Mouse (Mus musculus) liver, embryonic 11.5 days (tissue): ENCODE results near the gene Mgat4b. TPM values are rescaled to one million over a fixed set of nuclear protein-coding genes. Genes with fewer than 3 reads are reported as not detected.

ENCODE experiments used
- ATAC-seq: fragments of 200-750 bp; cut with Nextera tagmentation; replicated peaks from 2 replicates; pipeline ENCODE4 v1.8.0; 2017; ENCODE audit warnings: moderate number of reproducible peaks, mild to moderate bottlenecking, moderate TSS enrichment, moderate library complexity; ENCODE audit not compliant: low FRiP score
- DNase-seq: peaks from one replicate; pipeline ENCODE4 v3.0.0-alpha.2; 2017; ENCODE audit warnings: low spot score
- H3K27ac ChIP-seq: fragments of 300-500 bp; sonication (generic); 2 replicates; pipeline ENCODE4 v1.5.1; 2014; ENCODE audit warnings: mild to moderate bottlenecking, low read depth, low read length, control low read depth
- H3K27me3 ChIP-seq: fragments of 300-500 bp; sonication (generic); replicated peaks from 2 replicates; pipeline ENCODE4 v1.6.1; 2014; ENCODE audit warnings: low read length, mixed read lengths; ENCODE audit not compliant: control insufficient read depth, insufficient read depth
- H3K36me3 ChIP-seq: fragments of 300-500 bp; sonication (generic); 2 replicates; pipeline ENCODE4 v1.6.1; 2014; ENCODE audit warnings: mild to moderate bottlenecking, low read length, moderate library complexity, mixed read lengths; ENCODE audit not compliant: control insufficient read depth, insufficient read depth
- H3K4me1 ChIP-seq: fragments of 300-500 bp; sonication (generic); replicated peaks from 2 replicates; pipeline ENCODE4 v1.6.1; 2014; ENCODE audit warnings: low read length, mixed read lengths; ENCODE audit not compliant: control insufficient read depth, insufficient read depth
- H3K4me2 ChIP-seq: fragments of 300-500 bp; sonication (generic); 2 replicates; pipeline ENCODE4 v1.6.1; 2014; ENCODE audit warnings: mild to moderate bottlenecking, control low read depth, moderate library complexity
- H3K4me3 ChIP-seq: fragments of 300-500 bp; sonication (generic); 2 replicates; pipeline ENCODE4 v1.5.1; 2014; ENCODE audit warnings: low read depth, low read length, control low read depth
- H3K9ac ChIP-seq: fragments of 300-500 bp; sonication (generic); 2 replicates; pipeline ENCODE4 v1.6.1; 2014; ENCODE audit warnings: low read depth, low read length, control low read depth
- H3K9me3 ChIP-seq: fragments of 300-500 bp; sonication (generic); 2 replicates; pipeline ENCODE4 v1.6.1; 2016; ENCODE audit warnings: low read length, inconsistent platforms, mixed read lengths; ENCODE audit not compliant: control insufficient read depth
- WGBS: fragments of 180-500 bp; shearing (Covaris S2); extraction: QIAGEN DNeasy Blood & Tissue Kit; methylation state at CpG from one replicate; pipeline ENCODE4 v1.1.7; 2014; 5-methylcytosine and 5-hydroxymethylcytosine counted together
- polyA plus RNA-seq: library from polyadenylated mRNA; unstranded; fragments of >200 nt; fragmentation: Nextera tagmentation; extraction: Ambion mirVana; gene quantifications from 2 replicates; pipeline ENCODE4 v1.2.1, GENCODE M21; 2014

The Mgat4b gene
- polyA plus RNA-seq, 1 experiment from 2014 or later: 25.4 TPM

- DNase-seq (no peak), ATAC-seq (no peak)
- H3K27ac ChIP-seq: no peak overlapping the region
- peaks cover 24% of the 10 kb centered on the region for H3K36me3 ChIP-seq
- H3K4me2 ChIP-seq: no peak overlapping the region
- peaks cover 24% of the 10 kb centered on the region for H3K4me1 ChIP-seq
- WGBS: 84% methylated on average over 11 of the region's 11 CpGs
- H3K4me3 ChIP-seq: no peak overlapping the region
- H3K9me3 ChIP-seq: no peaks in the 10 kb centered on the region
- H3K9ac ChIP-seq: no peak overlapping the region
- H3K27me3 ChIP-seq: peaks cover 6% of the 10 kb centered on the region; the same call in 1 of the 2 replicates
These were observed 23.3 kb downstream of the Mgat4b start for GRCm38 (mm10) chr11:50233993-50234392.

- peaks cover 29% of the 10 kb centered on the region for H3K4me1 ChIP-seq
- DNase-seq (no peak), ATAC-seq (no peak)
- H3K36me3 ChIP-seq: peaks cover 24% of the 10 kb centered on the region
- no peak overlapping the region for H3K9ac ChIP-seq
- H3K4me3 ChIP-seq: no peak overlapping the region
- H3K27me3 ChIP-seq: peaks cover 6% of the 10 kb centered on the region; the same call in 1 of the 2 replicates
- H3K9me3 ChIP-seq: no peaks in the 10 kb centered on the region
- no peak overlapping the region for H3K4me2 ChIP-seq
- WGBS: 91% methylated on average over 25 of the region's 25 CpGs
- H3K27ac ChIP-seq: no peak overlapping the region
These were observed 23.9 kb downstream of the Mgat4b start for GRCm38 (mm10) chr11:50234606-50235005.

GRCm38 (mm10) chr11:50236540-50236936 lies 25.8 kb downstream of the Mgat4b start:
- Histone ChIP-seq H3K9me3 (no peaks in the 10 kb centered on the region), H3K36me3 (peaks cover 21% of the 10 kb centered on the region), H3K27ac (peak overlapping the region; percentile 41; the same call in 1 of the 2 replicates), H3K4me2 (peak overlapping the region; percentile 98), H3K27me3 (peaks cover 6% of the 10 kb centered on the region; the same call in 1 of the 2 replicates), H3K4me3 (peak overlapping the region; percentile 69), H3K4me1 (peaks cover 31% of the 10 kb centered on the region), H3K9ac (peak overlapping the region; percentile 71)
- DNase-seq (peak; percentile 91), ATAC-seq (peak; percentile 89)
- WGBS: under 1% methylated on average over 27 of the region's 27 CpGs

GRCm38 (mm10) chr11:50236937-50237835 lies 26.5 kb downstream of the Mgat4b start:
- peak; percentile 16 for ATAC-seq
- peak overlapping the region; percentile 41; the same call in 1 of the 2 replicates for H3K27ac ChIP-seq
- peaks cover 31% of the 10 kb centered on the region for H3K4me1 ChIP-seq
- peak overlapping the region; percentile 98 for H3K4me2 ChIP-seq
- WGBS: 2% methylated on average over 66 of the region's 66 CpGs
- H3K27me3 ChIP-seq: peaks cover 6% of the 10 kb centered on the region; the same call in 1 of the 2 replicates
- H3K36me3 ChIP-seq: peaks cover 21% of the 10 kb centered on the region
- no peaks in the 10 kb centered on the region for H3K9me3 ChIP-seq
- DNase-seq: peak; percentile 54
- H3K9ac ChIP-seq: peak overlapping the region; percentile 71
- H3K4me3 ChIP-seq: peak overlapping the region; percentile 69

- Histone ChIP-seq H3K4me1 (peaks cover 31% of the 10 kb centered on the region), H3K9ac (peak within 1 kb of the TSS; percentile 71), H3K4me3 (peak within 1 kb of the TSS; percentile 69), H3K36me3 (peaks cover 11% of the 10 kb centered on the region), H3K27ac (0 out of 2 replicates have a peak within 1 kb of the TSS, but pooled peaks have one; percentile 6), H3K4me2 (peak within 1 kb of the TSS; percentile 98), H3K27me3 (peaks cover 6% of the 10 kb centered on the region; the same call in 1 of the 2 replicates), H3K9me3 (no peaks in the 10 kb centered on the region)
- 16% methylated on average over 10 of the region's 10 CpGs for WGBS
- DNase-seq: peak; percentile 48
- ATAC-seq: peak; percentile 43; the same call in 1 of the 2 replicates
These were observed 27.6 kb downstream of the Mgat4b start, which contains the start of gene Ltc4s for GRCm38 (mm10) chr11:50238324-50238723. TSS of gene Ltc4s (minus strand) at chr11:50238616.

- WGBS: 76% methylated on average over 9 of the region's 9 CpGs
- Histone ChIP-seq H3K36me3 (peaks cover 5% of the 10 kb centered on the region), H3K4me1 (peaks cover 31% of the 10 kb centered on the region), H3K9ac (no peak overlapping the region), H3K4me3 (no peak overlapping the region), H3K4me2 (peak overlapping the region; percentile 98; the same call in 1 of the 2 replicates), H3K27me3 (peaks cover 6% of the 10 kb centered on the region; the same call in 1 of the 2 replicates), H3K27ac (0 out of 2 replicates have a peak overlapping the region, but pooled peaks have one; percentile 6), H3K9me3 (no peaks in the 10 kb centered on the region)
- no peak for ATAC-seq
- no peak for DNase-seq
These were observed 28.4 kb downstream of the Mgat4b start for GRCm38 (mm10) chr11:50238821-50239791.

- peaks cover 31% of the 10 kb centered on the region for H3K4me1 ChIP-seq
- H3K27ac ChIP-seq: no peak overlapping the region
- no peaks in the 10 kb centered on the region for H3K36me3 ChIP-seq
- no peaks in the 10 kb centered on the region for H3K9me3 ChIP-seq
- 37% methylated on average over 7 of the region's 7 CpGs for WGBS
- ATAC-seq (no peak), DNase-seq (no peak)
- no peak overlapping the region for H3K4me3 ChIP-seq
- H3K27me3 ChIP-seq: peaks cover 6% of the 10 kb centered on the region; the same call in 1 of the 2 replicates
- H3K9ac ChIP-seq: no peak overlapping the region
- 0 out of 2 replicates have a peak overlapping the region, but pooled peaks have one; percentile 6 for H3K4me2 ChIP-seq
These were observed 29.7 kb downstream of the Mgat4b start for GRCm38 (mm10) chr11:50240235-50240911.
